Mouse (Mus musculus) heart, postnatal 0 days (tissue): ENCODE measurements around the gene Eef1e1. TPM values are rescaled to one million over a fixed set of nuclear protein-coding genes. Genes with fewer than 3 reads are reported as not detected.
"Not testable (repeated sequence)": the region's sequence is repeated elsewhere in the genome, so short reads cannot be mapped to it uniquely, and the experiment has no call there.

ENCODE experiments used
- ATAC-seq: fragments of 200-750 bp; cut with Nextera tagmentation; 2 replicates; pipeline ENCODE4 v1.8.0; 2017; ENCODE audit warnings: low read depth, moderate number of reproducible peaks, moderate library complexity; ENCODE audit not compliant: insufficient read depth
- DNase-seq: peaks from one replicate; pipeline ENCODE4 v3.0.0-alpha.2; 2016; ENCODE audit warnings: low spot score
- H3K27ac ChIP-seq: fragments of 300-500 bp; sonication (generic); 2 replicates; pipeline ENCODE4 v1.5.1; 2014; ENCODE audit warnings: low read depth, mild to moderate bottlenecking
- H3K27me3 ChIP-seq: fragments of 300-500 bp; sonication (generic); 2 replicates; pipeline ENCODE4 v1.6.1; 2014; ENCODE audit warnings: low read length, mixed read lengths; ENCODE audit not compliant: control insufficient read depth, insufficient read depth
- H3K36me3 ChIP-seq: fragments of 300-500 bp; sonication (generic); replicated peaks from 2 replicates; pipeline ENCODE4 v1.6.1; 2014; ENCODE audit warnings: low read length, mixed read lengths; ENCODE audit not compliant: control insufficient read depth, insufficient read depth
- H3K4me1 ChIP-seq: fragments of 300-500 bp; sonication (generic); 2 replicates; pipeline ENCODE4 v1.6.1; 2014; ENCODE audit warnings: antibody characterized with exemption; ENCODE audit not compliant: control insufficient read depth, insufficient read depth
- H3K4me2 ChIP-seq: fragments of 300-500 bp; sonication (generic); 2 replicates; pipeline ENCODE4 v1.6.1; 2014; ENCODE audit warnings: low read depth, mild to moderate bottlenecking, low read length, moderate library complexity
- H3K4me3 ChIP-seq: fragments of 300-500 bp; sonication (generic); 2 replicates; pipeline ENCODE4 v1.5.1; 2014; ENCODE audit warnings: low read depth, low read length
- H3K9ac ChIP-seq: fragments of 300-500 bp; sonication (generic); replicated peaks from 2 replicates; pipeline ENCODE4 v1.6.1; 2014; ENCODE audit warnings: low read depth, low read length, mixed read lengths
- H3K9me3 ChIP-seq: fragments of 300-500 bp; sonication (generic); replicated peaks from 2 replicates; pipeline ENCODE4 v1.6.1; 2016; ENCODE audit warnings: low read length; ENCODE audit not compliant: control insufficient read depth
- CTCF ChIP-seq: IDR thresholded peaks from 2 replicates; pipeline ENCODE4 v1.5.1; 2016; ENCODE audit warnings: antibody characterized with exemption, control low read depth, low read depth
- EP300 ChIP-seq: IDR thresholded peaks from 2 replicates; pipeline ENCODE4 v1.6.1; 2016; ENCODE audit warnings: antibody characterized with exemption, low read depth
- WGBS: fragments of 180-500 bp; shearing (Covaris S2); extraction: QIAGEN DNeasy Blood & Tissue Kit; methylation state at CpG from one replicate; pipeline ENCODE4 v1.1.7; 2014; 5-methylcytosine and 5-hydroxymethylcytosine counted together
- polyA plus RNA-seq: library from polyadenylated mRNA; unstranded; fragments of >200 nt; fragmentation: Nextera tagmentation; extraction: Ambion mirVana; gene quantifications from 2 replicates; pipeline ENCODE4 v1.2.1, GENCODE M21; 2015
- total RNA-seq: library from RNA; depleted of rRNA; stranded (reverse); fragments of >200 nt; gene quantifications from 2 replicates; pipeline ENCODE4 v1.2.3, GENCODE M21; 2014; ENCODE audit warnings: low replicate concordance

The Eef1e1 gene
- total and polyA plus RNA-seq, 2 experiments from 2014 or later, result 11.0 to 21.9 TPM

- TF ChIP-seq CTCF (no peak), EP300 (no peak)
These were observed 34.5 kb downstream of the Eef1e1 start for GRCm38 (mm10) chr13:38624292-38624902.

GRCm38 (mm10) chr13:38623296-38623695 is 35.6 kb downstream of the Eef1e1 start:
- Histone ChIP-seq H3K27ac (no peak overlapping the region), H3K27me3 (no peaks in the 10 kb centered on the region), H3K9ac (no peak overlapping the region), H3K4me2 (no peak overlapping the region), H3K4me1 (0 out of 2 replicates have a peak, but pooled peaks cover 8% of the 10 kb centered on the region), H3K36me3 (peaks cover 11% of the 10 kb centered on the region; the same call in 1 of the 2 replicates), H3K4me3 (no peak overlapping the region), H3K9me3 (no peaks in the 10 kb centered on the region)
- WGBS, result 87% methylated on average over 5 of the region's 5 CpGs
- DNase-seq (no peak), ATAC-seq (no peak)
- TF ChIP-seq CTCF (no peak), EP300 (no peak)

More at GRCm38 (mm10) chr13:38624292-38624902, 34.5 kb downstream of the Eef1e1 start:
- Histone ChIP-seq H3K27me3 (no peaks in the 10 kb centered on the region), H3K4me3 (no peak overlapping the region), H3K9ac (no peak overlapping the region), H3K36me3 (peaks cover 11% of the 10 kb centered on the region; the same call in 1 of the 2 replicates), H3K4me1 (0 out of 2 replicates have a peak, but pooled peaks cover 8% of the 10 kb centered on the region), H3K4me2 (no peak overlapping the region), H3K27ac (no peak overlapping the region), H3K9me3 (no peaks in the 10 kb centered on the region)
- 78% methylated on average over 8 of the region's 8 CpGs for WGBS
- ATAC-seq (no peak), DNase-seq (no peak)

- H3K27ac ChIP-seq, DNase-seq, ATAC-seq, H3K4me3 ChIP-seq, H3K36me3 ChIP-seq, H3K27me3 ChIP-seq, H3K9me3 ChIP-seq, H3K9ac ChIP-seq, H3K4me2 ChIP-seq, H3K4me1 ChIP-seq: not testable (repeated sequence)
- WGBS, result 50% methylated on average over 4 of the region's 4 CpGs
These were observed 40.7 kb downstream of the Eef1e1 start for GRCm38 (mm10) chr13:38618001-38618630.

- no peaks in the 10 kb centered on the region for H3K9me3 ChIP-seq
- H3K4me3 ChIP-seq, result no peak overlapping the region
- no peak for DNase-seq
- H3K4me1 ChIP-seq, result no peaks in the 10 kb centered on the region
- TF ChIP-seq CTCF, result no peak
- H3K4me2 ChIP-seq, result no peak overlapping the region
- 46% methylated on average over 4 of the region's 4 CpGs for WGBS
- no peak for ATAC-seq
- no peak overlapping the region for H3K27ac ChIP-seq
- peaks cover 13% of the 10 kb centered on the region for H3K36me3 ChIP-seq
- no peaks in the 10 kb centered on the region for H3K27me3 ChIP-seq
- no peak overlapping the region for H3K9ac ChIP-seq
These were observed 42.0 kb downstream of the Eef1e1 start for GRCm38 (mm10) chr13:38616887-38617286.

GRCm38 (mm10) chr13:38615656-38616055 is 43.2 kb downstream of the Eef1e1 start:
- no peak overlapping the region for H3K27ac ChIP-seq
- no peak for DNase-seq
- peaks cover 18% of the 10 kb centered on the region for H3K36me3 ChIP-seq
- 57% methylated on average over 5 of the region's 5 CpGs for WGBS
- H3K9me3 ChIP-seq, result no peaks in the 10 kb centered on the region
- no peaks in the 10 kb centered on the region for H3K27me3 ChIP-seq
- no peak overlapping the region for H3K4me3 ChIP-seq
- no peak overlapping the region for H3K9ac ChIP-seq
- H3K4me2 ChIP-seq, result no peak overlapping the region
- TF ChIP-seq EP300, result no peak
- no peak for TF ChIP-seq CTCF
- ATAC-seq, result no peak
- H3K4me1 ChIP-seq, result no peaks in the 10 kb centered on the region
